Mouse (Mus musculus) limb, embryonic 15.5 days (tissue): ENCODE measurements around the gene 1520401A03Rik. TPM values are rescaled to one million over a fixed set of nuclear protein-coding genes. Genes with fewer than 3 reads are reported as not detected.

ENCODE experiments used
- ATAC-seq: fragments of 200-750 bp; cut with Nextera tagmentation; 2 replicates; pipeline ENCODE4 v1.8.0; 2017; ENCODE audit warnings: low read depth, moderate TSS enrichment; ENCODE audit not compliant: insufficient number of reproducible peaks, low FRiP score, low TSS enrichment
- H3K27ac ChIP-seq: fragments of 300-500 bp; sonication (generic); 2 replicates; pipeline ENCODE4 v1.5.1; 2015; ENCODE audit warnings: moderate library complexity, mild to moderate bottlenecking, inconsistent platforms
- H3K27me3 ChIP-seq: fragments of 300-500 bp; sonication (generic); 2 replicates; pipeline ENCODE4 v1.6.1; 2015; ENCODE audit warnings: inconsistent platforms
- H3K36me3 ChIP-seq: fragments of 300-500 bp; sonication (generic); 2 replicates; pipeline ENCODE4 v1.6.1; 2015; ENCODE audit warnings: inconsistent platforms
- H3K4me1 ChIP-seq: fragments of 300-500 bp; sonication (generic); 2 replicates; pipeline ENCODE4 v1.6.1; 2015; ENCODE audit warnings: inconsistent platforms
- H3K4me2 ChIP-seq: fragments of 300-500 bp; sonication (generic); 2 replicates; pipeline ENCODE4 v1.6.1; 2015; ENCODE audit warnings: mild to moderate bottlenecking, inconsistent platforms
- H3K4me3 ChIP-seq: fragments of 300-500 bp; sonication (generic); 2 replicates; pipeline ENCODE4 v1.5.1; 2015; ENCODE audit warnings: mild to moderate bottlenecking, inconsistent platforms
- H3K9ac ChIP-seq: fragments of 300-500 bp; sonication (generic); 2 replicates; pipeline ENCODE4 v1.6.1; 2015; ENCODE audit warnings: inconsistent platforms
- H3K9me3 ChIP-seq: fragments of 300-500 bp; sonication (generic); 2 replicates; pipeline ENCODE4 v1.6.1; 2016; ENCODE audit warnings: inconsistent platforms
- WGBS: fragments of 180-500 bp; shearing (Covaris S2); methylation state at CpG from one replicate; pipeline ENCODE4 v1.1.7; 2015; 5-methylcytosine and 5-hydroxymethylcytosine counted together
- polyA plus RNA-seq: library from polyadenylated mRNA; unstranded; fragments of >200 nt; fragmentation: Nextera tagmentation; extraction: Ambion mirVana; gene quantifications from 2 replicates; pipeline ENCODE4 v1.2.1, GENCODE M21; 2015

1520401A03Rik gene
- polyA plus RNA-seq, 1 experiment from 2014 or later = 2.9 TPM

GRCm38 (mm10) chr17:23660117-23660875 lies 62.3 kb downstream of the 1520401A03Rik start, which contains the start of gene Bicdl2:
TSS of gene Bicdl2 (plus strand) at chr17:23660506.
- no peak for ATAC-seq
- 6% methylated on average over 27 of the region's 27 CpGs for WGBS
- Histone ChIP-seq H3K4me1 (peaks cover 15% of the 10 kb centered on the region), H3K9me3 (no peaks in the 10 kb centered on the region), H3K9ac (no peak within 1 kb of the TSS), H3K27ac (0 out of 2 replicates have a peak within 1 kb of the TSS, but pooled peaks have one; percentile 17), H3K4me3 (peak within 1 kb of the TSS; percentile 25), H3K36me3 (no peaks in the 10 kb centered on the region), H3K4me2 (peak within 1 kb of the TSS; percentile 30), H3K27me3 (peaks cover 45% of the 10 kb centered on the region)

- no peak overlapping the region for H3K27ac ChIP-seq
- no peak overlapping the region for H3K4me2 ChIP-seq
- H3K4me3 ChIP-seq = no peak overlapping the region
- ATAC-seq = no peak
- no peaks in the 10 kb centered on the region for H3K9me3 ChIP-seq
- H3K27me3 ChIP-seq = peaks cover 42% of the 10 kb centered on the region
- no peaks in the 10 kb centered on the region for H3K36me3 ChIP-seq
- WGBS = 87% methylated on average over 3 of the region's 3 CpGs
- peaks cover 11% of the 10 kb centered on the region for H3K4me1 ChIP-seq
- no peak overlapping the region for H3K9ac ChIP-seq
Measured at GRCm38 (mm10) chr17:23658450-23658849, 64.1 kb downstream of the 1520401A03Rik start.

Other genes starting within 250 kb of the 1520401A03Rik start
- not detected in 2 replicates for gene Vmn2r117, start 243.1 kb downstream of the 1520401A03Rik start, polyA plus RNA-seq
- gene Zfp213, start 158.5 kb downstream of the 1520401A03Rik start, polyA plus RNA-seq = 17.5 and 18.2 TPM in 2 replicates
- 12.4 and 12.9 TPM in 2 replicates for gene Zfp13, start 123.3 kb downstream of the 1520401A03Rik start, polyA plus RNA-seq
- gene Zscan10, start 121.9 kb downstream of the 1520401A03Rik start, polyA plus RNA-seq = 0.16 and 0.18 TPM in 2 replicates
- gene Mmp25, start 77.5 kb downstream of the 1520401A03Rik start, polyA plus RNA-seq = 0.79 and 0.86 TPM in 2 replicates
- 20.8 and 21.3 TPM in 2 replicates for gene Bicdl2, start 62.3 kb downstream of the 1520401A03Rik start, polyA plus RNA-seq
- gene Hcfc1r1, start 49.2 kb downstream of the 1520401A03Rik start, polyA plus RNA-seq = 84.2 and 99.2 TPM in 2 replicates
- 38.8 and 43.2 TPM in 2 replicates for gene Thoc6, start 48.9 kb downstream of the 1520401A03Rik start, polyA plus RNA-seq
- 28.0 and 43.9 TPM in 2 replicates for gene Tnfrsf12a, start 45.3 kb downstream of the 1520401A03Rik start, polyA plus RNA-seq
- gene Cldn6, start 43.5 kb downstream of the 1520401A03Rik start, polyA plus RNA-seq = 7.0 and 10.1 TPM in 2 replicates
- gene Cldn9, start 38.8 kb downstream of the 1520401A03Rik start, polyA plus RNA-seq = 5.1 and 5.8 TPM in 2 replicates
- 45.6 and 49.5 TPM in 2 replicates for gene Pkmyt1, start 3.6 kb upstream of the 1520401A03Rik start, polyA plus RNA-seq
- 17.6 and 20.4 TPM in 2 replicates for gene Paqr4, start 18.1 kb upstream of the 1520401A03Rik start, polyA plus RNA-seq
- 50.2 and 50.5 TPM in 2 replicates for gene Kremen2, start 23.1 kb upstream of the 1520401A03Rik start, polyA plus RNA-seq
- 65.7 and 69.8 TPM in 2 replicates for gene Flywch1, start 48.8 kb upstream of the 1520401A03Rik start, polyA plus RNA-seq
- 34.2 and 39.9 TPM in 2 replicates for gene Flywch2, start 63.3 kb upstream of the 1520401A03Rik start, polyA plus RNA-seq
- 425 and 436 TPM in 2 replicates for gene Srrm2, start 67.7 kb upstream of the 1520401A03Rik start, polyA plus RNA-seq
- 1,045 and 1,117 TPM in 2 replicates for gene Elob, start 106.4 kb upstream of the 1520401A03Rik start, polyA plus RNA-seq
- not detected in 2 replicates for gene Prss33, start 113.3 kb upstream of the 1520401A03Rik start, polyA plus RNA-seq
- not detected in 2 replicates for gene Prss32, start 121.1 kb upstream of the 1520401A03Rik start, polyA plus RNA-seq
- 0.73 and 1.0 TPM in 2 replicates for gene Prss41, start 121.4 kb upstream of the 1520401A03Rik start, polyA plus RNA-seq
- not detected in 2 replicates for gene Prss21, start 145.3 kb upstream of the 1520401A03Rik start, polyA plus RNA-seq
- not detected in 2 replicates for gene Dcpp1, start 158.1 kb upstream of the 1520401A03Rik start, polyA plus RNA-seq
- not detected in 2 replicates for gene Dcpp2, start 158.1 kb upstream of the 1520401A03Rik start, polyA plus RNA-seq
- gene Dcpp3, start 194.7 kb upstream of the 1520401A03Rik start, polyA plus RNA-seq = 0.69 TPM in 1 of 2 replicates, not detected in the other
- not detected in 2 replicates for gene Sbp, start 218.9 kb upstream of the 1520401A03Rik start, polyA plus RNA-seq
- gene Sbpl, start 232.5 kb upstream of the 1520401A03Rik start, polyA plus RNA-seq = not detected in 2 replicates